Mouse (Mus musculus): Measurements from ENCODE around the gene Slc5a6. TPM values are rescaled to one million over a fixed set of nuclear protein-coding genes. Genes with fewer than 3 reads are reported as not detected.
"Not testable (repeated sequence)": the region's sequence is repeated elsewhere in the genome, so short reads cannot be mapped to it uniquely, and the experiment has no call there.

Slc5a6 gene
- polyA plus RNA-seq, 1 experiment, result 16.3 TPM

GRCm38 (mm10) chr5:31071059-31071458 is 22.3 kb upstream of the Slc5a6 start:
- no peak for TF ChIP-seq CTCF (IDR thresholded peaks at IDR 0.05; ENCODE audit: insufficient read depth, low read length)
- no peak for DNase-seq
- H3K4me1 ChIP-seq (ENCODE audit: control insufficient read depth, insufficient read depth, low read length), result no peaks in the 10 kb centered on the region
- WGBS, result 63% methylated on average over 2 of the region's 2 CpGs
- no peak overlapping the region for H3K4me3 ChIP-seq (replicated peaks; ENCODE audit: extremely low read depth, low read depth, low read length)

- TF ChIP-seq POLR2A (IDR thresholded peaks at IDR 0.05; ENCODE audit: borderline replicate concordance, extremely low read depth, low read depth, low read length) (no peak), CTCF (IDR thresholded peaks at IDR 0.05; ENCODE audit: insufficient read depth, low read length) (no peak)
- WGBS, result 94% methylated on average over 3 of the region's 3 CpGs
- H3K4me1 ChIP-seq (ENCODE audit: control insufficient read depth, insufficient read depth, low read length), result no peaks in the 10 kb centered on the region
- no peak for DNase-seq
- H3K4me3 ChIP-seq (replicated peaks; ENCODE audit: extremely low read depth, low read depth, low read length), result no peak overlapping the region
These were observed 21.1 kb upstream of the Slc5a6 start for GRCm38 (mm10) chr5:31069810-31070209.

GRCm38 (mm10) chr5:31055216-31056140 is 6.8 kb upstream of the Slc5a6 start:
- TF ChIP-seq POLR2A (IDR thresholded peaks at IDR 0.05; ENCODE audit: borderline replicate concordance, extremely low read depth, low read depth, low read length) (no peak), CTCF (IDR thresholded peaks at IDR 0.05; ENCODE audit: insufficient read depth, low read length) (no peak)
- peak overlapping the region; percentile 66 for H3K4me3 ChIP-seq (replicated peaks; ENCODE audit: extremely low read depth, low read depth, low read length)
- no peak for DNase-seq
- H3K4me1 ChIP-seq (ENCODE audit: control insufficient read depth, insufficient read depth, low read length), result peaks cover 13% of the 10 kb centered on the region
- 23% methylated on average over 19 of the region's 19 CpGs for WGBS

- TF ChIP-seq CTCF (IDR thresholded peaks at IDR 0.05; ENCODE audit: insufficient read depth, low read length) (no peak), POLR2A (IDR thresholded peaks at IDR 0.05; ENCODE audit: borderline replicate concordance, extremely low read depth, low read depth, low read length) (peak; percentile 34; the same call in 1 of the 2 replicates)
- H3K4me3 ChIP-seq (replicated peaks; ENCODE audit: extremely low read depth, low read depth, low read length), result peak within 1 kb of the TSS; percentile 66
- 2% methylated on average over 64 of the region's 64 CpGs for WGBS
- peak; percentile 94 for DNase-seq
- H3K4me1 ChIP-seq (ENCODE audit: control insufficient read depth, insufficient read depth, low read length), result peaks cover 13% of the 10 kb centered on the region
These were observed 5.8 kb upstream of the Slc5a6 start, which contains the start of gene Cad for GRCm38 (mm10) chr5:31054261-31055215. Gene Cad (plus strand): TSS chr5:31054780.

- not testable (repeated sequence) for H3K4me3 ChIP-seq (replicated peaks; ENCODE audit: extremely low read depth, low read depth, low read length); DNase-seq
- peaks cover 13% of the 10 kb centered on the region for H3K4me1 ChIP-seq (ENCODE audit: control insufficient read depth, insufficient read depth, low read length)
- WGBS, result 85% methylated on average over 4 of the region's 4 CpGs
These were observed 5.0 kb upstream of the Slc5a6 start for GRCm38 (mm10) chr5:31053728-31054127.

GRCm38 (mm10) chr5:31050427-31050826 is 1.7 kb upstream of the Slc5a6 start:
- no peak for DNase-seq
- Histone ChIP-seq H3K4me1 (ENCODE audit: control insufficient read depth, insufficient read depth, low read length) (peaks cover 10% of the 10 kb centered on the region), H3K4me3 (replicated peaks; ENCODE audit: extremely low read depth, low read depth, low read length) (no peak overlapping the region)
- TF ChIP-seq CTCF (IDR thresholded peaks at IDR 0.05; ENCODE audit: insufficient read depth, low read length), result no peak
- TF ChIP-seq POLR2A (IDR thresholded peaks at IDR 0.05; ENCODE audit: borderline replicate concordance, extremely low read depth, low read depth, low read length), result no peak

GRCm38 (mm10) chr5:31047848-31048762 is 619 bp downstream of the Slc5a6 start, which contains the start of gene Atraid:
Gene Atraid (plus strand): TSS chr5:31048312.
- Histone ChIP-seq H3K4me3 (replicated peaks; ENCODE audit: extremely low read depth, low read depth, low read length) (peak within 1 kb of the TSS; percentile 92), H3K4me1 (ENCODE audit: control insufficient read depth, insufficient read depth, low read length) (no peaks in the 10 kb centered on the region)
- WGBS, result under 1% methylated on average over 73 of the region's 73 CpGs
- DNase-seq, result peak; percentile 100
- TF ChIP-seq POLR2A (IDR thresholded peaks at IDR 0.05; ENCODE audit: borderline replicate concordance, extremely low read depth, low read depth, low read length), result peak; percentile 99
- no peak for TF ChIP-seq CTCF (IDR thresholded peaks at IDR 0.05; ENCODE audit: insufficient read depth, low read length)

GRCm38 (mm10) chr5:31047074-31047473 is 1.6 kb downstream of the Slc5a6 start:
- TF ChIP-seq CTCF (IDR thresholded peaks at IDR 0.05; ENCODE audit: insufficient read depth, low read length), result no peak
- TF ChIP-seq POLR2A (IDR thresholded peaks at IDR 0.05; ENCODE audit: borderline replicate concordance, extremely low read depth, low read depth, low read length), result no peak
- WGBS, result 59% methylated on average over 5 of the region's 5 CpGs
- no peak for DNase-seq
- no peaks in the 10 kb centered on the region for H3K4me1 ChIP-seq (ENCODE audit: control insufficient read depth, insufficient read depth, low read length)
- H3K4me3 ChIP-seq (replicated peaks; ENCODE audit: extremely low read depth, low read depth, low read length), result no peak overlapping the region

GRCm38 (mm10) chr5:31046416-31046815 is 2.3 kb downstream of the Slc5a6 start:
- H3K4me1 ChIP-seq (ENCODE audit: control insufficient read depth, insufficient read depth, low read length), result no peaks in the 10 kb centered on the region
- 95% methylated on average over 6 of the region's 6 CpGs for WGBS
- DNase-seq, result no peak
- H3K4me3 ChIP-seq (replicated peaks; ENCODE audit: extremely low read depth, low read depth, low read length), result no peak overlapping the region
- TF ChIP-seq CTCF (IDR thresholded peaks at IDR 0.05; ENCODE audit: insufficient read depth, low read length) (no peak), POLR2A (IDR thresholded peaks at IDR 0.05; ENCODE audit: borderline replicate concordance, extremely low read depth, low read depth, low read length) (no peak)

Measured in lung, adult 2 months (tissue).